8 mouse cellular contexts compared by ENCODE assay signal in genomic region chr19:46857277-46857989, GRCm38 (mm10).
A peak's percentile ranks its signal among the peaks of the same experiment; 100 is the strongest.
DNase-seq lines count a peak whose midpoint lies in the region; ATAC-seq lines count a peak whose summit lies in the region.

No protein-coding gene starts in this region.

- 61% methylated on average over 9 of the region's 9 CpGs for WGBS in hindbrain, embryonic 15.5 days
- WGBS in hindbrain, embryonic 10.5 days: 70% methylated on average over 9 of the region's 9 CpGs
- WGBS in intestine, embryonic 15.5 days: 52% methylated on average over 9 of the region's 9 CpGs
- 55% methylated on average over 9 of the region's 9 CpGs for WGBS in midbrain, embryonic 15.5 days
- 68% methylated on average over 9 of the region's 9 CpGs for WGBS in forebrain, embryonic 13.5 days

- H3K27ac ChIP-seq in hindbrain, embryonic 15.5 days (replicated peaks): 0 out of 2 replicates have a peak overlapping the region, but pooled peaks have one; percentile 62
- no peak overlapping the region for H3K27ac ChIP-seq in hindbrain, embryonic 10.5 days
- no peak overlapping the region for H3K27ac ChIP-seq in intestine, embryonic 15.5 days
- H3K27ac ChIP-seq in midbrain, embryonic 15.5 days: peak overlapping the region; percentile 67; the same call in 1 of the 2 replicates
- no peak overlapping the region for H3K27ac ChIP-seq in forebrain, embryonic 13.5 days

- peaks cover 18% of the 10 kb centered on the region for H3K4me1 ChIP-seq in hindbrain, embryonic 15.5 days (replicated peaks)
- peaks cover 27% of the 10 kb centered on the region for H3K4me1 ChIP-seq in hindbrain, embryonic 10.5 days (replicated peaks)
- 0 out of 2 replicates have a peak, but pooled peaks cover 6% of the 10 kb centered on the region for H3K4me1 ChIP-seq in intestine, embryonic 15.5 days (replicated peaks)
- peaks cover 21% of the 10 kb centered on the region for H3K4me1 ChIP-seq in midbrain, embryonic 15.5 days
- peaks cover 9% of the 10 kb centered on the region; the same call in 1 of the 2 replicates for H3K4me1 ChIP-seq in forebrain, embryonic 13.5 days

- no peaks in the 10 kb centered on the region for H3K9me3 ChIP-seq in hindbrain, embryonic 15.5 days
- no peaks in the 10 kb centered on the region for H3K9me3 ChIP-seq in hindbrain, embryonic 10.5 days
- H3K9me3 ChIP-seq in intestine, embryonic 15.5 days: no peaks in the 10 kb centered on the region
- no peaks in the 10 kb centered on the region for H3K9me3 ChIP-seq in midbrain, embryonic 15.5 days
- no peaks in the 10 kb centered on the region for H3K9me3 ChIP-seq in forebrain, embryonic 13.5 days (replicated peaks)

- no peaks in the 10 kb centered on the region for H3K36me3 ChIP-seq in hindbrain, embryonic 15.5 days
- no peaks in the 10 kb centered on the region for H3K36me3 ChIP-seq in hindbrain, embryonic 10.5 days
- no peaks in the 10 kb centered on the region for H3K36me3 ChIP-seq in intestine, embryonic 15.5 days
- no peaks in the 10 kb centered on the region for H3K36me3 ChIP-seq in midbrain, embryonic 15.5 days (replicated peaks)
- no peaks in the 10 kb centered on the region for H3K36me3 ChIP-seq in forebrain, embryonic 13.5 days (ENCODE audit: poor library complexity, severe bottlenecking)

- no peaks in the 10 kb centered on the region for H3K27me3 ChIP-seq in hindbrain, embryonic 15.5 days
- H3K27me3 ChIP-seq in hindbrain, embryonic 10.5 days (ENCODE audit: insufficient read depth, poor library complexity, severe bottlenecking): no peaks in the 10 kb centered on the region
- no peaks in the 10 kb centered on the region for H3K27me3 ChIP-seq in intestine, embryonic 15.5 days (replicated peaks)
- H3K27me3 ChIP-seq in midbrain, embryonic 15.5 days (replicated peaks): no peaks in the 10 kb centered on the region
- no peaks in the 10 kb centered on the region for H3K27me3 ChIP-seq in forebrain, embryonic 13.5 days

- no peak for DNase-seq in hindbrain, embryonic 10.5 days (ENCODE audit: low spot score)
- peak; percentile 71 for DNase-seq in brain, adult 2 months (ENCODE audit: low read depth, low spot score)
- DNase-seq in gastrocnemius, postnatal 4 days (ENCODE audit: low spot score in 2 of 2): no peak
- DNase-seq in left cerebral cortex, adult 9 months (ENCODE audit: low spot score in 2 of 2): no peak

- H3K4me3 ChIP-seq in hindbrain, embryonic 15.5 days: no peak overlapping the region
- no peak overlapping the region for H3K4me3 ChIP-seq in hindbrain, embryonic 10.5 days
- no peak overlapping the region for H3K4me3 ChIP-seq in intestine, embryonic 15.5 days (replicated peaks)
- H3K4me3 ChIP-seq in midbrain, embryonic 15.5 days: no peak overlapping the region
- H3K4me3 ChIP-seq in forebrain, embryonic 13.5 days: no peak overlapping the region

- no peak overlapping the region for H3K9ac ChIP-seq in hindbrain, embryonic 15.5 days
- no peak overlapping the region for H3K9ac ChIP-seq in intestine, embryonic 15.5 days
- H3K9ac ChIP-seq in midbrain, embryonic 15.5 days: no peak overlapping the region
- H3K9ac ChIP-seq in forebrain, embryonic 13.5 days: no peak overlapping the region

- no peak for ATAC-seq in hindbrain, embryonic 15.5 days (ENCODE audit: low FRiP score, low read depth)
- ATAC-seq in intestine, embryonic 15.5 days: 0 out of 2 replicates have a peak, but pooled peaks have one; percentile 34
- ATAC-seq in midbrain, embryonic 15.5 days (replicated peaks): peak; percentile 30; the same call in 1 of the 2 replicates
- ATAC-seq in forebrain, embryonic 13.5 days: no peak

- no peak overlapping the region for H3K4me2 ChIP-seq in hindbrain, embryonic 15.5 days
- no peak overlapping the region for H3K4me2 ChIP-seq in intestine, embryonic 15.5 days (replicated peaks)
- peak overlapping the region; percentile 25; the same call in 1 of the 2 replicates for H3K4me2 ChIP-seq in midbrain, embryonic 15.5 days
- no peak overlapping the region for H3K4me2 ChIP-seq in forebrain, embryonic 13.5 days

Comparison
In these comparisons a context has a peak if more than half of its experiments do, and no peak if none do; other contexts are left out.
1. H3K27ac ChIP-seq: peak in hindbrain, embryonic 15.5 days (single experiment) and midbrain, embryonic 15.5 days (single experiment); none in hindbrain, embryonic 10.5 days (single experiment), intestine, embryonic 15.5 days (single experiment) and forebrain, embryonic 13.5 days (single experiment).
2. ATAC-seq: peak in intestine, embryonic 15.5 days (single experiment) and midbrain, embryonic 15.5 days (single experiment); none in hindbrain, embryonic 15.5 days (single experiment) and forebrain, embryonic 13.5 days (single experiment).